Mouse (Mus musculus): ENCODE results near the gene Pip4k2a.

DNA sequence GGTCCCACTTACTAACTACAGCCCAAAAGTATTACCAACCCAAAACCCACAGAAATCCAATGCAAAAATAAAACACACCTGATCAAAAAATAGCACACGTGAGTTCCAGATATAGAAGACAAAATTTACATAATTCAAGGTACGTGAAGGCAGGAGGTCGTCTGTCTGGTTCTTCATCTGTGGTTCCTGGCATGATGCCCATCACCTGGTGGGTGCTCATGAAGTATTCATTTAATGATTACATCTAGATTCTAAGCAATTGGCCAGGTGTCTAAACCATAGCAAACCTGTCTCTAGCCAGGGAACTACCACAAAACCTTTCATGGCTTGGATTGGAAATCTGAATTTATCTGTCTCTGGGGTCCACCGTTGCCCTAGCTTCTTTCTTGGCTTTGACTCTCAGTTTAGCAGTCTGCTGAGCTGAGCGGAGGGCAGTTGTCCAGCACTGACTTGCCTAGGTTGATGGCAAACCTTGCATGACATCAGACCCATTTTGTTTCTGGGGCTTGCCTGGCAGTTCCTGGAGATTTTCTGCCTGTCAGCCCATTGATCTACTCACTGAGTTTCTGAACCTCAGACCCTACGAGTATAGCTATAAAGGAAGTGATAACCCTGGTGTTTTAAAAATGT lies 182.5 kb downstream of the Pip4k2a start:
- TF ChIP-seq CTCF (IDR thresholded peaks at IDR 0.05; ENCODE audit: control insufficient read depth, insufficient read depth, insufficient read length) (no peak), MYOD1 (IDR thresholded peaks at IDR 0.05; ENCODE audit: control insufficient read depth, insufficient read length, low read depth) (no peak), USF1 (IDR thresholded peaks at IDR 0.05; ENCODE audit: low read depth) (no peak), MYOG (IDR thresholded peaks at IDR 0.05; ENCODE audit: control insufficient read depth, extremely low read depth, insufficient read length) (no peak)

All from C2C12 (cell line).